Mouse (Mus musculus) c-Kit-negative CD71-positive TER-119-positive erythroid progenitor cells, embryonic 14.5 days (primary cell): ENCODE data around the gene Dnah2.

Source experiments
- DNase-seq: peaks from one replicate; pipeline ENCODE4 v3.0.0-alpha.2; 2013; ENCODE audit warnings: low read depth, low spot score

Gene Dnah2

DNA sequence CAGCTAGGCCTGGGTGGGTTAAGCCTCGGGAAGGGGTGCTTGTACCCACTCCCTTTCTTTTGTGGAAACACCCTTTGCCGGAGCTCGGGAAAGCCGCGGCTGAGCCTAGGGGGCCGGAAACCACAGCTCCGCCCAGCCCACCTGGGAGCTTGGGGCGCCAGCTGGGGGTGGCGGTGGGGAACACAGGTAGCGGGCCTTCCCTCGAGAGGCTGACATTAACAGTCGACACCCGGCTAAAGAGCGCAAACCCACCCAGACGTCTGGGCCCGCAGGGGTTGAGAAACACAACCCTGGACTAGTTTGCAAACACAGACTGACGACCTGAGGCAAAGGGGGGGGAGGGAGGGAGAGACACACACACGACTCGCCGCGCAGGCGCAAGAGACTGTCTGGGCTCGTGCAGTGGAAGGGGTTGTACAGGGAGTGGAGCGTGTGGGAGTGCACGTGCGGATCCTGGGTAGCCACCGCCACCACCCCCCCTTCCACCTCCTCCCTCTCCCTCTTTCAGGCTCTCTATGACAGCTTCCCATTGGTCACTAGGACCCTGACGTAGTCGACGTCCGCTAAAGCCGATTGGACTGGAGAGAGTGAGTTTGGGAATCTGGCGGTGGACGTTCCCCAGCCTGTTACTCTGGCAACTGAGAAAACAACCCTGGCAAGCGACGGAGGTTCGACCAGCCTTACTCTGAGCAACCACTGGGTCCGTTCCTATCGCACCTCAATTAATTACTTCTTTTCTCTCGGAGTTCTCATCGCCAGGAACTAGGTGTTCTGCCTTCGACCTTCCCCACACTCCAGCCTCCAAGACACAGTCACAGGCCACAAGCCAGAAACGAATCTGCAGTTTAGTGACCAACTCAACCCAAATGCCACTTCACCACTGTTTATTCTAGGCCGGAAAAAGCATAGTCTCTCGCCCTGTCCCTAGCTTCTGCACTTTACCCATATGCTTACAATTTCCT, 130.1 kb downstream of the Dnah2 start:
- DNase-seq = peak; percentile 65

GRCm38 (mm10) chr11:69417449-69418384, 131.2 kb downstream of the Dnah2 start:
- no peak for DNase-seq

- no peak for DNase-seq
These were observed 131.9 kb downstream of the Dnah2 start for GRCm38 (mm10) chr11:69416921-69417448.

DNA sequence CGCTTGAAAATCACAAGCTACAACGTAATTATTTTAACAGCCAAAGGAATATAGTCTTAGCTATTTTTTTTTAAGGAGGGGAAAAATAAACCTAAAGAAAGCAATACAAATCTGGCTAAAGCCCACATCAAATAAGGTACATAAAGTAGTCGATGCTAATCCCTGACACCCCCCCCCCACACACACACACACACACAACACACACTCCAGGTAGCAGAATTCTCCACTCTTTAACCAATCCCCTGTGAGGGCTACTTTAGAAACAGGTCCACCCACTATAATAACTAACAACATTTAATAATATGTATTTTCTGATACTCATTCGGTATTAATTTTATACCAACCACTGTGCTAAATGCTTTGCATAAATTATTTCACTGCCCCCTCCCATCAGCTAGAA, 132.4 kb downstream of the Dnah2 start:
- no peak for DNase-seq

- no peak for DNase-seq
These were observed 133.1 kb downstream of the Dnah2 start for GRCm38 (mm10) chr11:69415668-69416451.

DNA sequence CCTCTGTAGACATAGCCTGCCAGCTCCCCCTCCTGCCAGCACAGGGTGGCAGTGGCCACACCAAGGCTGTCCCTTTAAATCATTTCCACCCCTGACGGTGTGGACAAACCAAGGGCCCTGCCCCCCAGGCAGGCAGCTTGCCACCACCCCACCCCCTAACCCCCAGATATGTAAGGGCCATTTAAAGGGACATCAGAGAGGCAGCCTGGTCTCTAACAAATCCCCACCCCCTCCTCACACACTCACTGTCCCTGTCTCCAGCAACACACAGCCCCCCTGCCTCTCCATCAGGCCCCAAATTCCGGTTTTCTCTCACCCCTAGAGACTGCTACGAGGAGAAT, 133.6 kb downstream of the Dnah2 start:
- DNase-seq = no peak

- no peak for DNase-seq
These were observed 134.2 kb downstream of the Dnah2 start for GRCm38 (mm10) chr11:69414421-69415326.

DNA sequence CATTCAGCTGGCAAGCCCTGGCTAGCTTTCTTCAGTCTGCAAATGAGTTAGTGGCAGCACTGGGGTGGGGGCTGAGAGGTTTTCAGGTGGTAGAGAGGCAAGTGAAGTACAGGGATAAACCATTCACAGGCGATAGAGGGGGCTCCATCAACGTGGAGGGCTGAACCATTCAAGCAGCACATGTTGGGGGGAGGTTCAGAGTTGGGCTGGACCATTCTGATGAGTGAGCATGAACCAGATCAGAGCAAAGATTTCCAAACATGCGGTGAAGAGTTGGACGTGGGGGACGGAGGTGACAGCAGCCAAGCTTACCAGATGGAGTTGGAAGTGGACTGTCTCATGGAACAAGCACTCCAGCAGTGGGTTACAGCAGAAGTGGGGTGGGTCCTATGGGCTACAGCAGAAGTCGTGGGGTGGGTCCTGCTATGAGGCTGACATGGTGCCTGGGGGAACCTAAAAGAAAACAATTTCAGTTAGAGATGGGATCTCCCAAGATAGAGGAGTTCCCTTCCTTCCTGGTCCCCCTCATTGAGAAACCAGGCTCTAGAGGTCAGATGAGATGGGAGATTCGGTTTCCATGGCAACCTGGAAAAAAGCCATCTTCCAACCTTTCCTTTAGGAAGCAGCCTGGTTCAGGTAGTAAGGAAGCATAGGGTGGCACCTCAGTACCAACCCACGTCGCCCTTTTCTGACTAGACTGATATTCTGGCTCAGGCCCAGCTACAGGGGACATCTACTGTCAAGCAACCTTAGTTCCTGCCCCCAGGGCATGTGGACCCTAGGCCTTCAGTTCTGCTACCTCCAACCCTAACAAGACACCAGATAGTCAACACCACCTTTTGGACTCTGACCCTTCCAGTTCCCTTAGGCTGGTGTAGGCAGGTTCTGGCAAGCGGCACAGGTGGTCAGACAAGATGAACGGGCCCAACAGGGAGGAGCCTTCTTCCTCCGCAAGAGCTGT, 135.4 kb downstream of the Dnah2 start, which contains the start of gene Kdm6b:
TSS of gene Kdm6b (minus strand) at position 455 of the 961 bp plus-strand sequence.
- DNase-seq = no peak

DNA sequence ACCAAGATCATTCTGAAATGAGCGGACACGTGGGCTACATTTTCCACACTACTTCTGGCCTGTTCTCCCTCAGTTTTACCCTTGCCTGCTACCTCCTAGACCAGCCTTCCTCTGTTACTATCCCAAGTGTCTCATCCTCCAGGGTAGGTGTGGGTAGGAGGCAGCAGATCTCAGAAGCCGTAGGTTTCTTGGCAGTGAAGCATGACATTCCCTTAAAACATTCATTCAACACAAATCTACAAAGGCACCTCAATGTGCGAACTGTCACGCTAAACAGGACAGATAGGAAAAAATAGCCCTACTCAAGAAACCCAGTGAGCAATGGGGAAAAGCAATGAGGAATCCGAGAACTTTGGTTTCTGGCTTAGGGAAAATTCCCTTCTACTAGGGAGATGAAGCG, 136.4 kb downstream of the Dnah2 start:
- DNase-seq = no peak

GRCm38 (mm10) chr11:69411538-69412203, 137.2 kb downstream of the Dnah2 start:
- no peak for DNase-seq

- peak; percentile 84 for DNase-seq
These were observed 137.8 kb downstream of the Dnah2 start for GRCm38 (mm10) chr11:69411073-69411535.

- no peak for DNase-seq
These were observed 138.4 kb downstream of the Dnah2 start for GRCm38 (mm10) chr11:69410310-69411072.

- no peak for DNase-seq
These were observed 138.9 kb downstream of the Dnah2 start for GRCm38 (mm10) chr11:69410045-69410309.

- peak; percentile 62 for DNase-seq
These were observed 139.4 kb downstream of the Dnah2 start for GRCm38 (mm10) chr11:69409378-69410044.

DNA sequence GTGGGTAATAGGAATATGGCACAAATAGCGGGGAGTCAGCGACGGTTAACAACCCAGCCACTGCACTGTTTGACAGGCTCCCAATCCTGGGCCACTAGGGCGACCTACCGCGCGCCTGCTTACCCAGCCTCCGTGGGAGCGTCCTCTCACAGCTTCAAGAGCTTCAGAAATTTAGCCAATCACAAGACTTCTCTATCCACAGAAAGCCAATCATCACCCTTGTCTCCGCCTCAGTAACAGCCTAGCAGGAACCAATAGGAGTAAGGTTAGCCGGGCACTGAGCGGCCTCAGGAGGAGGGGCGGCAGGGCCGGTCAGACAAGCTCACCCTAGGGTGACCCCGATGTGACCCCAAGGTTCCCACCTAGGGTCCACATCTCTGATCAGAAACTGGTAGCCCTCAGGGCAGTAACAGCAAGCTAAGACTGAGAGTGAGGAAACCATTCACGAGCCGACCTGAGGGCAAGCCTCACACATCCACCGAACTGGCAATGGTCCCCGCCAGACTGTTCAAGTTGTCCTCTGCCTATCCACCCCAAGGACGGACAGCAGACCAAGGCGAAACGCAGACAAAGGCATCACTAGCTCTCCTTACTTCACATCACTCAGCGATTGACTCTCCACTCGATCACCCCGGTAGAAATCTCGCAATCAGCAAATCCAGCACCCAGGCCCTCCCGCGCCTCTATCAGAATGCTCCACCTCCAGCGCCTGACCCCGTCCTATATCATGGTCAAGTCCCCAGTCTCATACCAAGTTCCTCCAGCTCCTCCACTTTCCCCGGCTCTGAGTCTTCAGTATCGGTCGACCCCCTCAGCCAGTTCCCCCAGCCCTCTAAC, 140.2 kb downstream of the Dnah2 start:
- peak; percentile 84 for DNase-seq

- DNase-seq = no peak
These were observed 141.2 kb downstream of the Dnah2 start for GRCm38 (mm10) chr11:69407724-69408004.
